In the genomic region with DNA sequence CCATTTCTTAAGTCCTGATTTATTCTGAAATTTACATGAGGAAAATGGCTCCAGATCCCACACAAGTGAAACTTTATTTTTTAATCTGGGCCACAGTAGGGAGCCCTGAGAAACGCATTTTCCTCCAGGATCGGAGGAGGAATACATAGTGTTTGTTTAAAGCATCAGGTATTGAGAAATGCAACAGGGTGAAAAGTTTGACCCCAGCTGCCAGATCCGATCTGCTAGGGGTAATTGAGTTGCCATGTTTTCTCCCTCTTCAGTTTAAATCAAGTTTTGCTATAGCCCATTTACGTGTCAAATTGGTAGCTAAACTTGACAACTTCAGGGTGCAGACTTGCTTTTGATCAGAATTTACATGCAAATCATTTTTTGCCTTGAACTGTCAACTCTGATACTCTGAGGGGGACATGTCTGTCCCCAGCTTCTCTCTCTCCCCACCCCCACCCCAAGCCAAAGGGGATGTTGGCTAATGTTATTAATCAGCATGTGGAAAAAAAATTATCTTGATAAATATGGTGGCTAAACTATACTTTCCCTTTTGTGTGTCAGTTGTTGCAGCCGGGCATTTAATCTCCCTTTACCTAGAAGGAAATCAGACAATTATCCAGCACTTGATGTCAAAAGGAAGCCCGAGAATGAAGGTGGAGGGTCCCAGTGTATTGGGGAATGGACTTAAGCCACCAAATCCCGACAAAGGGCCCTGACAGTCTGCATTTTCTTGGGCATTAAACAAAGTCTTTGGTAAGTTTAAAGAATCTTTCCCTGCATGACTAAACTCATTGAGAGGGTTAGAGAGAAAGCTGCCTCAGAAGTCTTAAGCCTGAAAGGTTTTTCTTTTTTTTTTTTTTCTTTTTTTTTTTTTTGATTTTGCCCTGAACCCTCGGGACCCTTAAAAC, we compare ENCODE assay signal across 17 mouse cellular contexts.
DNase-seq lines count a peak whose midpoint lies in the region; ATAC-seq and TF ChIP-seq lines count a peak whose summit lies in the region.
"Had no signal": no experiment of that assay in that cellular context is flagged by ENCODE, and none has a peak within 500 bp of the region (broad histone marks: within the 10 kb centered on the region; RNA-seq: fewer than 3 reads in every experiment).

No protein-coding gene starts in this region.

- no peak for TF ChIP-seq CTCF in midbrain, postnatal 0 days (IDR thresholded peaks at IDR 0.05)

- 6% methylated on average over 8 of the region's 8 CpGs for WGBS in midbrain, embryonic 10.5 days
- WGBS in midbrain, postnatal 0 days = 23% methylated on average over 8 of the region's 8 CpGs
- 11% methylated on average over 8 of the region's 8 CpGs for WGBS in embryonic facial prominence, embryonic 10.5 days
- WGBS in midbrain, embryonic 14.5 days = 3% methylated on average over 8 of the region's 8 CpGs

- peak overlapping the region; percentile 79; the same call in 1 of the 2 replicates for H3K27ac ChIP-seq in midbrain, embryonic 10.5 days (replicated peaks)
- H3K27ac ChIP-seq in midbrain, postnatal 0 days (ENCODE audit: low read depth, low read length) = no peak overlapping the region
- peak overlapping the region; percentile 35; the same call in 1 of the 2 replicates for H3K27ac ChIP-seq in embryonic facial prominence, embryonic 10.5 days (replicated peaks)
- H3K27ac ChIP-seq in midbrain, embryonic 14.5 days (replicated peaks; ENCODE audit: low read depth, low read length) = no peak overlapping the region
- H3K27ac ChIP-seq: kidney, postnatal 0 days; liver, embryonic 15.5 days had no signal

- no peak overlapping the region for H3K4me2 ChIP-seq in midbrain, postnatal 0 days (ENCODE audit: low read depth, low read length, poor library complexity, severe bottlenecking)
- no peak overlapping the region for H3K4me2 ChIP-seq in midbrain, embryonic 14.5 days (ENCODE audit: low read length)
- H3K4me2 ChIP-seq: liver, embryonic 15.5 days had no signal

- 0 out of 2 replicates have a peak overlapping the region, but pooled peaks have one; percentile 14 for H3K4me3 ChIP-seq in midbrain, embryonic 10.5 days
- no peak overlapping the region for H3K4me3 ChIP-seq in midbrain, postnatal 0 days (ENCODE audit: low read depth, low read length)
- H3K4me3 ChIP-seq in embryonic facial prominence, embryonic 10.5 days = no peak overlapping the region
- no peak overlapping the region for H3K4me3 ChIP-seq in midbrain, embryonic 14.5 days (replicated peaks; ENCODE audit: low read depth, low read length)
- H3K4me3 ChIP-seq: erythroblast, embryonic 14.5 days; liver, embryonic 15.5 days had no signal

- H3K27me3 ChIP-seq in midbrain, embryonic 10.5 days (ENCODE audit: low read depth, poor library complexity, severe bottlenecking) = peaks cover 62% of the 10 kb centered on the region
- H3K27me3 ChIP-seq in midbrain, postnatal 0 days (ENCODE audit: insufficient read depth, low read length) = no peaks in the 10 kb centered on the region
- H3K27me3 ChIP-seq in embryonic facial prominence, embryonic 10.5 days (replicated peaks; ENCODE audit: low read depth, poor library complexity, severe bottlenecking) = peaks cover 55% of the 10 kb centered on the region
- H3K27me3 ChIP-seq in midbrain, embryonic 14.5 days (ENCODE audit: control insufficient read depth, insufficient read depth, low read length) = peaks cover 6% of the 10 kb centered on the region; the same call in 1 of the 2 replicates
- H3K27me3 ChIP-seq: liver, embryonic 15.5 days had no signal

- no peak for ATAC-seq in midbrain, postnatal 0 days (ENCODE audit: low FRiP score)
- ATAC-seq in midbrain, embryonic 14.5 days (ENCODE audit: low FRiP score, low TSS enrichment) = no peak; the same call in 1 of the 2 replicates
- ATAC-seq: hindbrain, embryonic 16.5 days; intestine, postnatal 0 days had no signal

- peaks cover 63% of the 10 kb centered on the region for H3K4me1 ChIP-seq in midbrain, embryonic 10.5 days
- no peaks in the 10 kb centered on the region for H3K4me1 ChIP-seq in midbrain, postnatal 0 days (ENCODE audit: insufficient read depth, low read length)
- H3K4me1 ChIP-seq in embryonic facial prominence, embryonic 10.5 days = peaks cover 59% of the 10 kb centered on the region
- H3K4me1 ChIP-seq in midbrain, embryonic 14.5 days (ENCODE audit: control insufficient read depth, insufficient read depth, low read length) = peaks cover 14% of the 10 kb centered on the region; the same call in 1 of the 2 replicates
- H3K4me1 ChIP-seq: liver, embryonic 15.5 days had no signal

- no peak overlapping the region for H3K9ac ChIP-seq in midbrain, postnatal 0 days (replicated peaks; ENCODE audit: low read length, poor library complexity, severe bottlenecking)
- H3K9ac ChIP-seq in midbrain, embryonic 14.5 days (replicated peaks; ENCODE audit: low read length) = no peak overlapping the region
- H3K9ac ChIP-seq: liver, embryonic 15.5 days had no signal

- DNase-seq in midbrain, embryonic 10.5 days (ENCODE audit: low spot score) = peak; percentile 66
- DNase-seq in midbrain, postnatal 0 days (ENCODE audit: low spot score) = no peak
- peak; percentile 73 for DNase-seq in embryo, embryonic 10.5 days (ENCODE audit: low spot score)
- peak; percentile 33 for DNase-seq in embryonic facial prominence, embryonic 10.5 days (ENCODE audit: low spot score)
- peak; percentile 54 for DNase-seq in midbrain, embryonic 14.5 days
- DNase-seq in spleen, adult 18-20 months = no peak
- no peak for DNase-seq in layer of hippocampus, postnatal 10 days (ENCODE audit: low spot score in 2 of 2)
- DNase-seq: adrenal gland, adult 8-10 months; cerebellum, postnatal 10 days; gastrocnemius, postnatal 10 days; heart, adult 18-20 months; heart, postnatal 36 days had no signal

- H3K9me3 ChIP-seq in midbrain, embryonic 10.5 days (replicated peaks) = no peaks in the 10 kb centered on the region
- no peaks in the 10 kb centered on the region for H3K9me3 ChIP-seq in midbrain, postnatal 0 days (ENCODE audit: low read length)
- H3K9me3 ChIP-seq in embryonic facial prominence, embryonic 10.5 days = no peaks in the 10 kb centered on the region
- no peaks in the 10 kb centered on the region for H3K9me3 ChIP-seq in midbrain, embryonic 14.5 days (ENCODE audit: control insufficient read depth, low read length)
- H3K9me3 ChIP-seq: liver, embryonic 15.5 days had no signal

- no peaks in the 10 kb centered on the region for H3K36me3 ChIP-seq in midbrain, embryonic 10.5 days
- H3K36me3 ChIP-seq in midbrain, postnatal 0 days (ENCODE audit: insufficient read depth, low read length) = no peaks in the 10 kb centered on the region
- no peaks in the 10 kb centered on the region for H3K36me3 ChIP-seq in embryonic facial prominence, embryonic 10.5 days (replicated peaks)
- no peaks in the 10 kb centered on the region for H3K36me3 ChIP-seq in midbrain, embryonic 14.5 days (ENCODE audit: control insufficient read depth, insufficient read depth, low read length)
- H3K36me3 ChIP-seq: liver, embryonic 15.5 days had no signal

Comparison
In these comparisons a context has a peak if more than half of its experiments do, and no peak if none do; other contexts are left out.
1. DNase-seq: peak in midbrain, embryonic 10.5 days (single experiment), embryo, embryonic 10.5 days (single experiment), embryonic facial prominence, embryonic 10.5 days (single experiment) and midbrain, embryonic 14.5 days (single experiment); none in midbrain, postnatal 0 days (single experiment), spleen, adult 18-20 months (0 of 2) and layer of hippocampus, postnatal 10 days (0 of 2).
2. H3K27ac ChIP-seq: peak in midbrain, embryonic 10.5 days (single experiment) and embryonic facial prominence, embryonic 10.5 days (single experiment); none in midbrain, postnatal 0 days (single experiment) and midbrain, embryonic 14.5 days (single experiment).